Comparison of ENCODE assay signal across 7 mouse cellular contexts in the genomic region with DNA sequence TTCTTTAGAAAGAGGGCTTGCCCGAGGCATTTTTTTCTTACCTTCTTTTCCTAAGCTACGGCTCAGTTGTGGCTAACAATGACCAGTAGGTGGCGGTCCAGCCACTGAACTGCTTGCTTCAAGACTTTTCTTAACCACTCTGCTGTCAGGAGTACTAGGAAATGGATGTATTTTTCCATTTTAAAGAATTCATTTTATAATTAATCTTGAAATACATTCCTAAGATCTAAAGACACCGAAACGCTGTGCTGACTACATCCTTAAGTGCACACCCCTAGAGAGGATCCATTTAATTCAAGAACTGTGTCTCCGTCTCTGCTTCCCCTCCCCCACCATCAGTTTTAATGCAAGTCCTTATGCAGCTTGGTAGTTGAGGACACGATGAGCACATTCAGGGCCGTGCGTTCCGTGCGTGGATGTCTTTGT.
DNase-seq lines count a peak whose midpoint lies in the region; ATAC-seq and TF ChIP-seq lines count a peak whose summit lies in the region.

No protein-coding gene starts in this region.

- no peaks in the 10 kb centered on the region for H3K36me3 ChIP-seq in forebrain, embryonic 16.5 days (ENCODE audit: control insufficient read depth, insufficient read depth)
- H3K36me3 ChIP-seq in hindbrain, embryonic 12.5 days, result no peaks in the 10 kb centered on the region
- H3K36me3 ChIP-seq in lung, embryonic 16.5 days (ENCODE audit: control insufficient read depth, insufficient read depth, low read length), result no peaks in the 10 kb centered on the region

- CTCF ChIA-PET in Patski (lab: Charles Lee), result interaction anchor here (0.6 to 1.7 kb wide), 8 partner anchors 18 to 362 kb away, joined by 3 to 4 read pairs (median 3); no protein-coding TSS in a partner anchor

- H3K27ac ChIP-seq in forebrain, embryonic 16.5 days (ENCODE audit: low read length), result no peak overlapping the region
- H3K27ac ChIP-seq in hindbrain, embryonic 12.5 days, result no peak overlapping the region
- no peak overlapping the region for H3K27ac ChIP-seq in lung, embryonic 16.5 days (ENCODE audit: low read length)

- peak; percentile 80 for TF ChIP-seq CTCF in Patski (IDR thresholded peaks at IDR 0.05)

- H3K4me1 ChIP-seq in forebrain, embryonic 16.5 days (replicated peaks; ENCODE audit: control insufficient read depth, insufficient read depth, low read length), result peaks cover 10% of the 10 kb centered on the region
- peaks cover 8% of the 10 kb centered on the region; the same call in 1 of the 2 replicates for H3K4me1 ChIP-seq in hindbrain, embryonic 12.5 days
- no peaks in the 10 kb centered on the region; the same call in 1 of the 2 replicates for H3K4me1 ChIP-seq in lung, embryonic 16.5 days (replicated peaks; ENCODE audit: control insufficient read depth, insufficient read depth, low read length)

- H3K4me3 ChIP-seq in forebrain, embryonic 16.5 days (replicated peaks; ENCODE audit: low read length), result peak overlapping the region; percentile 40
- H3K4me3 ChIP-seq in hindbrain, embryonic 12.5 days, result peak overlapping the region; percentile 25
- peak overlapping the region; percentile 39 for H3K4me3 ChIP-seq in lung, embryonic 16.5 days (ENCODE audit: low read length)

- DNase-seq in Patski (ENCODE audit: low read depth, low spot score), result no peak
- peak; percentile 4 for DNase-seq in c-Kit-positive CD71-positive TER-119-positive erythroid progenitor cells, embryonic 14.5 days (ENCODE audit: low spot score)
- peak; percentile 62 to 75 for DNase-seq in layer of hippocampus, postnatal 10 days (ENCODE audit: low spot score in 2 of 2)
- peak; percentile 75 for DNase-seq in right cerebral cortex, postnatal 14 days

- H3K9ac ChIP-seq in forebrain, embryonic 16.5 days (replicated peaks; ENCODE audit: low read depth, low read length), result 0 out of 2 replicates have a peak overlapping the region, but pooled peaks have one; percentile 23
- no peak overlapping the region for H3K9ac ChIP-seq in hindbrain, embryonic 12.5 days
- H3K9ac ChIP-seq in lung, embryonic 16.5 days (ENCODE audit: low read length), result no peak overlapping the region

- POLR2A ChIA-PET in Patski (lab: Charles Lee), result interaction anchor here (0.7 kb wide), 1 partner anchor 204 kb away, joined by 3 read pairs; no protein-coding TSS in a partner anchor

- no peaks in the 10 kb centered on the region for H3K9me3 ChIP-seq in forebrain, embryonic 16.5 days (ENCODE audit: control insufficient read depth, low read length)
- no peaks in the 10 kb centered on the region for H3K9me3 ChIP-seq in hindbrain, embryonic 12.5 days (replicated peaks)
- H3K9me3 ChIP-seq in lung, embryonic 16.5 days (ENCODE audit: control insufficient read depth, low read length), result no peaks in the 10 kb centered on the region

- H3K4me2 ChIP-seq in forebrain, embryonic 16.5 days (ENCODE audit: low read length), result peak overlapping the region; percentile 68
- H3K4me2 ChIP-seq in hindbrain, embryonic 12.5 days (replicated peaks), result peak overlapping the region; percentile 60
- H3K4me2 ChIP-seq in lung, embryonic 16.5 days (ENCODE audit: low read depth, low read length), result peak overlapping the region; percentile 60

- peaks cover 38% of the 10 kb centered on the region for H3K27me3 ChIP-seq in Patski
- peaks cover 7% of the 10 kb centered on the region for H3K27me3 ChIP-seq in forebrain, embryonic 16.5 days (replicated peaks; ENCODE audit: control insufficient read depth, insufficient read depth, low read length)
- peaks cover 4% of the 10 kb centered on the region; the same call in 1 of the 2 replicates for H3K27me3 ChIP-seq in hindbrain, embryonic 12.5 days
- peaks cover 11% of the 10 kb centered on the region; the same call in 1 of the 2 replicates for H3K27me3 ChIP-seq in lung, embryonic 16.5 days (ENCODE audit: control insufficient read depth, insufficient read depth, low read depth, low read length)

- in situ Hi-C loops in Patski (cut with MboI; ENCODE audit: low pct_unique_long_range_greater_than_20kb), result no loop called here

- peak; percentile 90 for ATAC-seq in Patski
- peak; percentile 76 for ATAC-seq in forebrain, embryonic 16.5 days
- ATAC-seq in hindbrain, embryonic 12.5 days (ENCODE audit: low FRiP score), result peak; percentile 81
- ATAC-seq in lung, embryonic 16.5 days (ENCODE audit: low read depth), result peak; percentile 67

- 2% methylated on average over 11 of the region's 11 CpGs for WGBS in forebrain, embryonic 16.5 days
- under 1% methylated on average over 11 of the region's 11 CpGs for WGBS in hindbrain, embryonic 12.5 days
- under 1% methylated on average over 11 of the region's 11 CpGs for whole genome bisulfite sequencing in lung, embryonic 16.5 days
